Mouse (Mus musculus): Measurements from ENCODE around the gene Epor.

Epor gene

DNA sequence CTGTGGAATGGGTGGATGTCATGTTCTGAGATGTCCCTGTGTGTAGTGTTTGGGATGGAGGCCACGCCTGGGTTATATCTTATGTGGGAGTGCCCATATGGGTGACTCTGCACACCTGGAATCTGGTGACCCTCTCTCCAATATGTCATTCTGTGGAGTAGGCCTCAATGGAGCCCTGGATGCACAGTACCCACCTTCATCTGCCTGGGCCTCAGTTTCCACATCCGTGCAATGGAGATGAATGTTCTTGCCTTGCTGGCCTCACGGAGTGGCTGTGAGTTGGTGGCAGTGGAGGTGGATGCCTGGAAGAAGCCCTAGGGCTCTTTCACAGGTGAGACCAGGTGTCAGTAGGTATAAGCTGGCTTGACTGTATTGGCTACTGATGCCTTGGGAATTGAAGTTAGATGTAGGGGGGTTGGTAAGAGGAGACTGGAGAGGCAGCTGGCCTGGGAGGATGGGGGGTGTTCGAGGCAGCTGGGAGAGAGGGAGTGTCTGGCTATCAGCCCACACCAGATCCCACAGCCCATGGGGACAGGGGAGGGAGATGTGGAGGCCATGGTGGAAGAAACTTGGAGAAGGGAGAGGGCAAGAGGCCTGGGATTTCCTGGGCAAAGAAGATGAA lies 25.0 kb downstream of the Epor start:
- peaks cover 12% of the 10 kb centered on the region for H3K36me3 ChIP-seq (ENCODE audit: insufficient read depth, low read length)
- TF ChIP-seq POU5F1 (IDR thresholded peaks at IDR 0.05; ENCODE audit: borderline replicate concordance, low read length) (no peak), CTCF (conservative IDR thresholded peaks at IDR 0.05; ENCODE audit: low read length) (no peak), NANOG (IDR thresholded peaks at IDR 0.05; ENCODE audit: borderline replicate concordance, low read length) (no peak)
- H3K27me3 ChIP-seq (ENCODE audit: insufficient read depth, low read length), result peaks cover 22% of the 10 kb centered on the region
- peaks cover 23% of the 10 kb centered on the region for H3K4me1 ChIP-seq (replicated peaks; ENCODE audit: low read depth, low read length)
- no peaks in the 10 kb centered on the region for H3K9me3 ChIP-seq (ENCODE audit: low read length)
- H3K4me3 ChIP-seq (replicated peaks; ENCODE audit: low read length), result no peak overlapping the region

- TF ChIP-seq CTCF (conservative IDR thresholded peaks at IDR 0.05; ENCODE audit: low read length) (no peak), POU5F1 (IDR thresholded peaks at IDR 0.05; ENCODE audit: borderline replicate concordance, low read length) (no peak), NANOG (IDR thresholded peaks at IDR 0.05; ENCODE audit: borderline replicate concordance, low read length) (no peak)
- H3K4me1 ChIP-seq (replicated peaks; ENCODE audit: low read depth, low read length), result peaks cover 26% of the 10 kb centered on the region
- H3K9me3 ChIP-seq (ENCODE audit: low read length), result no peaks in the 10 kb centered on the region
- H3K4me3 ChIP-seq (replicated peaks; ENCODE audit: low read length), result no peak overlapping the region
- peaks cover 12% of the 10 kb centered on the region for H3K36me3 ChIP-seq (ENCODE audit: insufficient read depth, low read length)
- H3K27me3 ChIP-seq (ENCODE audit: insufficient read depth, low read length), result peaks cover 19% of the 10 kb centered on the region
Measured at GRCm38 (mm10) chr9:21937711-21938175, 25.6 kb downstream of the Epor start.

DNA sequence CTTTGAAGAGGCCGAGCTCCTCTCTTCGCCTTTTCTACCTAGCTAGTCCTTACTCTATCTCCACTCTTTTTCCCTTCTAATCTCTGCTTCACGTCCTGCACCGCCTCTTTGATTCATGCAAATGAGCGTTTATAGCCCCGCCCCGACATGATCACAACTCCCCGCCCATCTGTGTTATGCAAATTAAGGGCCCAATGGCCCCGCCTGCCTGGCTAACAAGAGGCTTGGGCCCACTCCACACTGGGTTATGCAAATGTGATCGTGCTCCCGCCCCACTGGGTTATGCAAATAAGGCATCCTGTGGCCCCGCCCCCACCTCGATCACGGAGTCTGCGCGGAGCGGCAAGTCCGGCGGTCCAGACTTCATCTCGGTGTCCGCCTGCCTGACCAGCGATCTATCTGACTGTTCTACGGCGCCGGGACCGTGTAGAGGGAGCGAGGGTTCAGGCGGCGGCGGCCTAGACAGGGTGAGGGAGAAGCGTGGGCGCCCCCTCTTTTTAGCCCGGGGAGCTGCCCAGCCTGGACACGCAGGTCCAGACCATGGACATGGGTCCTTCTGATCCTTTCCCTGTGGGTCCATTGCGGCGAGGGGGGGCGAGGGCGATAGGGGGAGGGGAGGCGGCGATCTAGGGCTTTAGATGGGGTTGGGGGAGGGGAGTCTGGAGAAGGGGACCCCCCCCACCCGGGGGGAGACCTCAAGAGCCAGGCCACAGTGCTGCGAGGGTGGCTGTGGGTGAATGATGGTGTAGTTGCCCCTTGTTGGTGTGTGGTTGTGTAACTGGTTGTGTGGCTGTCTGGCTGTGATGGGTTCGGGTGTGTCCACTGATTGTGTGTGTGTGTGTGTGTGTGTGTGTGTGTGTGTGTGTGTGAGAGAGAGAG lies 26.4 kb downstream of the Epor start, which contains the start of gene Plppr2:
Gene Plppr2 (plus strand): TSS at position 342 of the 879 bp plus-strand sequence.
- peaks cover 29% of the 10 kb centered on the region for H3K4me1 ChIP-seq (replicated peaks; ENCODE audit: low read depth, low read length)
- peak within 1 kb of the TSS; percentile 88 for H3K4me3 ChIP-seq (replicated peaks; ENCODE audit: low read length)
- TF ChIP-seq POU5F1 (IDR thresholded peaks at IDR 0.05; ENCODE audit: borderline replicate concordance, low read length) (no peak), NANOG (IDR thresholded peaks at IDR 0.05; ENCODE audit: borderline replicate concordance, low read length) (no peak), CTCF (conservative IDR thresholded peaks at IDR 0.05; ENCODE audit: low read length) (no peak)
- H3K27me3 ChIP-seq (ENCODE audit: insufficient read depth, low read length), result peaks cover 19% of the 10 kb centered on the region
- peaks cover 12% of the 10 kb centered on the region for H3K36me3 ChIP-seq (ENCODE audit: insufficient read depth, low read length)
- no peaks in the 10 kb centered on the region for H3K9me3 ChIP-seq (ENCODE audit: low read length)

DNA sequence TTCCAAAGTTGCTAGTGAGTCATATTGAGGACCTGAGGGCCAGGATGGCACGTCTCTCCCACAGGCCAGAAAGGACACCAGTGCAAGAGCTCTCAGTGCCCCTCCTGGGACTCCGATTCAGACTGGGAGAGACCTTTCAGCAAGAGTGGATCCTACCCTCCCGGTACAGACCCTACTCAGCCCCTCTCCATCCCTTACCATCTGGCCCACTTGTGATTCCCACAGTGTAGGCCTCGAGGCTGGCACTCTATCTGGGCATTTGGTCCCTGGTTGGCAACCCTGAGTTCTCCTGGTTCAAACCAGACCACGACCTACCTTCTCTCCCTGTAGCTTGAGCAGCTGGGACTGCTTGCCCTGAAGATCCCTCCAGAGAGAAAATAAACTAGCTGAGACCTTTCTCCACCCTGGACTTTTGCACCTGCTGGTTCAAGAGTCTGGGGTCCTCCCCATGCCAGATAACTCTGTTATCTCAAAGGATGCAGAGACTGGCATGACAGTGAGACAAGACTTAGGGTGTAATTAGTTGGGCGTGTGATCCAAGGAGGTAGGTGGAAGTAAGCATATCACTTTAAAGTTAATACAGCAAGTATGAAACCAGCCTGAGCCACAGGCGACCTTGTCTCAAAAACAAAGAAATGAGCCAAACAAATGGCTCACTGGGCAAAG lies 27.7 kb downstream of the Epor start:
- Histone ChIP-seq H3K27me3 (ENCODE audit: insufficient read depth, low read length) (peaks cover 19% of the 10 kb centered on the region), H3K4me1 (replicated peaks; ENCODE audit: low read depth, low read length) (peaks cover 34% of the 10 kb centered on the region), H3K4me3 (replicated peaks; ENCODE audit: low read length) (no peak overlapping the region), H3K36me3 (ENCODE audit: insufficient read depth, low read length) (peaks cover 5% of the 10 kb centered on the region), H3K9me3 (ENCODE audit: low read length) (no peaks in the 10 kb centered on the region)
- TF ChIP-seq POU5F1 (IDR thresholded peaks at IDR 0.05; ENCODE audit: borderline replicate concordance, low read length) (no peak), CTCF (conservative IDR thresholded peaks at IDR 0.05; ENCODE audit: low read length) (no peak), NANOG (IDR thresholded peaks at IDR 0.05; ENCODE audit: borderline replicate concordance, low read length) (no peak)

GRCm38 (mm10) chr9:21934021-21934420 lies 29.3 kb downstream of the Epor start:
- peaks cover 19% of the 10 kb centered on the region for H3K27me3 ChIP-seq (ENCODE audit: insufficient read depth, low read length)
- TF ChIP-seq NANOG (IDR thresholded peaks at IDR 0.05; ENCODE audit: borderline replicate concordance, low read length), result no peak
- TF ChIP-seq POU5F1 (IDR thresholded peaks at IDR 0.05; ENCODE audit: borderline replicate concordance, low read length), result no peak
- no peak for TF ChIP-seq CTCF (conservative IDR thresholded peaks at IDR 0.05; ENCODE audit: low read length)

DNA sequence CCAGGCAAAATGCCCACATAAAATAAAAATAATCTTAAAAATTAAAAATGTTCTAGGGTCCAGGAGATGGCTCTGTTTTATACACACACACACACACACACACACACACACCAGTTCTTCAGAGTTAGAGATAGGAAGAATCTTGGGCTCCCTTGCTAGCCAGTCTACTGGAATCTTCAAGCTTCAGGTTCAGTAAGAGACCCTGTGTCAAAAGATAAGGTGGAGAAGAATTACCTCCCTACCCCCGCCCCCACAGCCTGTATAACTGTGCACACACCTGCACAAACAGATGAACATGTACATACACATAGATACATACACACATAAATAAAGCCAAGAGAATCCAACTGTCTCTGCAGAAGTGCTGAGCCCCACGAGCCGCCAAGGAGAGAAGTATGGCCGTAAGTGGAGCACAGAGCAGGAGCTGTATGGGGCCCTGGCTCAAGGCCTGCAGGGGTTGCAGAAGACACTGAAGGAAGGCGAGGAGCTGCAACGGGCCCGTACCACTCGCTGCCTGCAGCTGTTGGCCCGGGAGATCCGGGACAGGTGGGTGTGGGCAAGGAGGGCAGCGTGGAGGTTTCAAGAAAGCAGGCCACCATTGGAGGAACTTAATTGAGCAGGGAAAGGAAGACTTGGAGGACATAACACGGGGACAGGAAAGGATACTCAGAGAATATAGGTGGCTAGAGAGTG lies 30.7 kb downstream of the Epor start:
- peaks cover 14% of the 10 kb centered on the region for H3K27me3 ChIP-seq (ENCODE audit: insufficient read depth, low read length)
- H3K36me3 ChIP-seq (ENCODE audit: insufficient read depth, low read length), result peaks cover 4% of the 10 kb centered on the region; the same call in 1 of the 2 replicates
- H3K4me1 ChIP-seq (replicated peaks; ENCODE audit: low read depth, low read length), result peaks cover 48% of the 10 kb centered on the region
- peak overlapping the region; percentile 32 for H3K4me3 ChIP-seq (replicated peaks; ENCODE audit: low read length)
- TF ChIP-seq POU5F1 (IDR thresholded peaks at IDR 0.05; ENCODE audit: borderline replicate concordance, low read length), result no peak
- TF ChIP-seq NANOG (IDR thresholded peaks at IDR 0.05; ENCODE audit: borderline replicate concordance, low read length), result no peak
- TF ChIP-seq CTCF (conservative IDR thresholded peaks at IDR 0.05; ENCODE audit: low read length), result no peak
- H3K9me3 ChIP-seq (ENCODE audit: low read length), result no peaks in the 10 kb centered on the region

More at GRCm38 (mm10) chr9:21934021-21934420, 29.3 kb downstream of the Epor start:
- Histone ChIP-seq H3K36me3 (ENCODE audit: insufficient read depth, low read length) (peaks cover 4% of the 10 kb centered on the region; the same call in 1 of the 2 replicates), H3K4me3 (replicated peaks; ENCODE audit: low read length) (no peak overlapping the region), H3K9me3 (ENCODE audit: low read length) (no peaks in the 10 kb centered on the region), H3K4me1 (replicated peaks; ENCODE audit: low read depth, low read length) (peaks cover 41% of the 10 kb centered on the region)

DNA sequence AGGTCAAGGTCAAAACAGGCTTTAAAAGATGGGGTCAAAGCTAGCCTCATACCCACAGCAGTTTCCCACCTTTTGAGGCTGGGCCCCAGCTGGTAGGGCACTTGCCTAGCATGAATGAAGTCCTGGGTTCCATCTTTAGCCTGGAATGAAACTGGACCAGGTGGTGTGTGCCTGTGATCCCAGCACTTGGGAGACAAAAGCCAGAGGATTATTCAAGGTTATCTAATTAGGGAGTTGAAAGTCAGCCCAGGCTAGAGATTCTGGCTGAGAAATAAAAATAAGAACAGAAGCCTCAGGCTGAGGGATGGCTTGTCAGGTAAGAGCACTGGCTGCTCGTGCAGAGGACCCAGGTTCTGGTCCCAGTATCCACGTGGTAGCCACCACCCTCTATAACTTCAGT lies 31.3 kb downstream of the Epor start:
- peaks cover 14% of the 10 kb centered on the region for H3K27me3 ChIP-seq (ENCODE audit: insufficient read depth, low read length)
- peaks cover 4% of the 10 kb centered on the region; the same call in 1 of the 2 replicates for H3K36me3 ChIP-seq (ENCODE audit: insufficient read depth, low read length)
- TF ChIP-seq CTCF (conservative IDR thresholded peaks at IDR 0.05; ENCODE audit: low read length) (no peak), POU5F1 (IDR thresholded peaks at IDR 0.05; ENCODE audit: borderline replicate concordance, low read length) (no peak), NANOG (IDR thresholded peaks at IDR 0.05; ENCODE audit: borderline replicate concordance, low read length) (no peak)
- H3K4me3 ChIP-seq (replicated peaks; ENCODE audit: low read length), result no peak overlapping the region
- no peaks in the 10 kb centered on the region for H3K9me3 ChIP-seq (ENCODE audit: low read length)
- H3K4me1 ChIP-seq (replicated peaks; ENCODE audit: low read depth, low read length), result peaks cover 47% of the 10 kb centered on the region
